ENCODE assay signal across 31 mouse cellular contexts in the genomic region with DNA sequence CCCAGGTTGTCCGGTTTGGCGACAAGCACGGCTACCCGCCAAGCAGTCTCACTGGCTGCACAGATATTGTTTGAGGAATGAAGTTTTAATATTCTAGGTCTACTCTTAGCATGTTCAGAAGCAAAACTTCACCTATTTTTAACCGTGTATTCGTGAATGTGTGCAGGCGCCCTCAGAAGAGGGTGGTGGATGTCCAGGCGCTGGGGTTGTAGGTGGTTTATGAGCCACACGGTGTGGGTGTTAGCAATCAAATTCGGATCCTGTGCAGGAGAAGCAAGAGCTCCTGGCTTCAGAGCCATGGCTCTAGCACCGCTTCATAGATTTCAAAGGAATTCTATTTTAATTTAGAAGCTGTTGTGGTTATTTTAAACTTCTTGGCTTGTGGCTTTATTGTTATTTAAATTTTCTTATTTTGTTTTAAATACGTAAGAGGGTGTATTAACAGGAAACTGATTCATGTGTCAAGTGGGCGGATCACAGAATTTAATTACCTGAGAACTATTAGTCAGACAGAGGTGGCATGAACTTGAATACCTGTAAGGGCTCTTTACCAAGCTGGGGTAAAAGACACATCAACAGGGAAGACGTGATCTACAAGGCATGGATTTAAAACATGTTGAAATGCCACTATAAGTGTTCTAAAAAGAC. TPM values are rescaled to one million over a fixed set of nuclear protein-coding genes. Genes with fewer than 3 reads are reported as not detected.
DNase-seq lines count a peak whose midpoint lies in the region; ATAC-seq lines count a peak whose summit lies in the region.
"Had no signal": no experiment of that assay in that cellular context is flagged by ENCODE, and none has a peak within 500 bp of the region (broad histone marks: within the 10 kb centered on the region; RNA-seq: fewer than 3 reads in every experiment).

No protein-coding gene starts in this region.

- peak; percentile 31 for DNase-seq in heart, adult 11 months
- no peak for DNase-seq in heart, postnatal 4 days
- DNase-seq in left cerebral cortex, adult 18-20 months (ENCODE audit: low spot score in 2 of 2) = peak; percentile 7 to 54
- no peak for DNase-seq in left cerebral cortex, adult 11 months (ENCODE audit: low spot score)
- peak; percentile 24 for DNase-seq in right cerebral cortex, postnatal 25 days
- DNase-seq in right cerebral cortex, postnatal 14 days = no peak
- no peak for DNase-seq in thymus, postnatal 4 days
- DNase-seq: adrenal gland, postnatal 14 days; cerebellum, adult 9-10 months; gastrocnemius, postnatal 36 days; kidney, postnatal 25 days; liver, embryonic 13.5 days; lung, adult 2 months; thymus, postnatal 36 days had no signal

- peak; percentile 88 for ATAC-seq in inflammation-experienced regulatory T-cells, adult 6 months
- ATAC-seq: forebrain, embryonic 15.5 days; hindbrain, embryonic 16.5 days; intestine, postnatal 0 days had no signal

RNA-seq across cellular contexts. Expression of gene Baz1a, which starts 6.7 kb away (rescaled TPM):
- 10 to 100 TPM; 15.0 to 16.5 TPM for total RNA-seq in heart, postnatal 4 days (2021)
- total RNA-seq in left cerebral cortex, adult 18-20 months (2021) = 1 to 10 TPM; 5.2 to 5.5 TPM
- 10 to 100 TPM; 31.0 to 41.8 (median 34.4) TPM for polyA plus RNA-seq in inflammation-experienced regulatory T-cells, adult 6 months (2017; shearing (Covaris generic))

RNA-seq across cellular contexts. Expression of gene Gm20403, which starts 21.2 kb away (rescaled TPM):
- not detected for total RNA-seq in heart, postnatal 4 days (2021)
- total RNA-seq in left cerebral cortex, adult 18-20 months (2021) = not detected
- not detected for polyA plus RNA-seq in inflammation-experienced regulatory T-cells, adult 6 months (2017; shearing (Covaris generic))
- total RNA-seq: adrenal gland, postnatal 14 days; common myeloid progenitor, adult 5-6 weeks; gastrocnemius, adult 18-20 months; gastrocnemius, postnatal 36 days; left cerebral cortex, adult 8-10 months; megakaryocyte, adult 5-6 weeks had no signal
- polyA plus RNA-seq: brain, embryonic 14.5 days; embryonic facial prominence, embryonic 10.5 days; forebrain, embryonic 15.5 days; heart, embryonic 11.5 days; heart, postnatal 0 days; hindbrain, embryonic 10.5 days; hindbrain, embryonic 16.5 days; intestine, postnatal 0 days; limb, embryonic 14.5 days; liver, embryonic 13.5 days; lung, adult 2 months; midbrain, embryonic 12.5 days; neural tube, embryonic 15.5 days; stomach, embryonic 15.5 days had no signal

Comparison
In these comparisons a context has a peak if more than half of its experiments do, and no peak if none do; other contexts are left out.
1. DNase-seq: peak in heart, adult 11 months (single experiment), left cerebral cortex, adult 18-20 months (2 of 2) and right cerebral cortex, postnatal 25 days (single experiment); none in heart, postnatal 4 days (single experiment), left cerebral cortex, adult 11 months (single experiment), right cerebral cortex, postnatal 14 days (single experiment) and thymus, postnatal 4 days (single experiment).